Mouse (Mus musculus) urinary bladder, postnatal 25 days (tissue): ENCODE measurements around the gene Cox7b2.
A peak's percentile ranks its signal among the peaks of the same experiment; 100 is the strongest.
"Not testable (repeated sequence)": the region's sequence is repeated elsewhere in the genome, so short reads cannot be mapped to it uniquely, and the experiment has no call there.

Experiments
- DNase-seq: peaks from one replicate; pipeline ENCODE4 v3.0.0; 2022; ENCODE audit warnings: low spot score

Cox7b2 gene

GRCm38 (mm10) chr5:71548079-71548478 lies at the start of gene Cox7b2:
Gene Cox7b2 (minus strand): TSS chr5:71548205.
- DNase-seq, result no peak

GRCm38 (mm10) chr5:71595321-71595720 lies 47.3 kb upstream of the Cox7b2 start:
- DNase-seq, result no peak

DNA sequence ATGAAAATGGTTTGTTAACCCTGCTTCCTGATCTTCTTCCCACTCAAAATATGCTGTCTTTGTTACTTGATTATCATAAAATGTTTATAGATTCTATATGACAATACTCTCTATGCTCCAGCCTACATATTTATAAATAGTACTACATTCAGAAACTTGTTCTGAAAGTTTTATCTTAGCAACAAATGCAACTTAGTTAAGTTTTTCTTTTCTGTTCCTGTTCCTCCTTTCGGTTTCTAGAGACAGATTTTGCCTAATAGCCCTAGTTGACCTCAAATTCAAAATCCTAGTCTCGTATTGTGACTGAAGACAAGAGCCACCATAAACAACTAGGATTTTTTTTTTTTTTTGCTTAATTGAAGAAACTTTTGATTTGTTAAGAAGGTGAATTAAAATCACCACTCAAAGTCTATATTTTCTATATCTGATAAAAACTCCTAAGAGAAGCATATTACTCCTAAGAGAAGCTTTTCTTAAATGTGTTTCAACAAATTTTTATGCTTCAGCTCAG lies 45.8 kb upstream of the Cox7b2 start:
- DNase-seq, result no peak

GRCm38 (mm10) chr5:71571646-71572237 lies 23.7 kb upstream of the Cox7b2 start:
- DNase-seq, result no peak

- no peak for DNase-seq
Measured at GRCm38 (mm10) chr5:71545554-71545953, 2.5 kb downstream of the Cox7b2 start.

GRCm38 (mm10) chr5:71525486-71525885 lies 22.5 kb downstream of the Cox7b2 start:
- not testable (repeated sequence) for DNase-seq

DNA sequence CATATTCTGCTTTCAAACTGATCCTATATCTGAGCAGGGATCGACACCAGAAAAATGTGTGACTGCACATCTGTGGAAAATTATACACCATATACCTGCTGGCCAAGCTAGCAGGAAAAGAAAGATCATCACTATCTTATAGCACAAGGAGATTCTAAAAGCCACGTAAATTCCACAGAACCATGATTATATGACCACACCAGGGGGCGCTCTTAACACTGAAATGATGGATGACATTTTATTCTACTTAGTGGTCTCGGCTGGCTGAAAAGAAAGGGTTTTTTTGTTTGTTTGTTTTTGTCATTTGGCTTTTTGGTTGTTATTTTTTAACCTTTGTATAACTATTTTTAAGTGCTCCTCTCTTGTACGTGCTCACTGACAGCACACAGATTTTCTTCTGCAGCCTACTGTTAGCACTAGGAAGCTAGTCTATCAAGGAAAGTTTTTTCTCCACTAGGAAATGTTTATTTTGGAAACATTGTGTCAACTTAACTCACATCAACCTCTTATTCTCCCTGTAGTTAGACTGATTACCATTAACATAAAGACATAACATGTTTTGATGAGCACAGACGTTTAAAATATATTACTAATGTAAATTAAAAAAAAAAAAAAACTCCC lies 45.8 kb downstream of the Cox7b2 start:
- DNase-seq, result peak; percentile 43

DNA sequence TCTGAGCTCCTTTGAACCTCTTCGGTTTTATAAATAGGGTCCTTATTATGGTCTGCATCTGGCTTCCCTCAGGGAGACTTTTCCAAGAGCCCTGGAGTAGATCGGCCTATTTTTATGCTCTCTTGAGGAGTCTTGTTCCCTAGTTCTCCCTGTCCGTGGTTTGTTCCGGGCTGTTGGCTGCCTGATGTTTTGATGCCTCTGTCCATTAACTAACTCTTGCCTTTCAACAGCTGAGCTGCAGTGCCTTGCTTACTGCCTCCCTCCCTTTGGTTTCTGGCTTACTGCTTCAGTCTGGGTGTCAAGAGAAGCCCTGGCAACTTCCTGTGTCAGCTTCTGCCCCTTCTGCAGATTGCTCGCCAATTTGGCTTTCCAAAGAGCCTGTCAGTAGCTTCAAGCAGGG lies 52.4 kb downstream of the Cox7b2 start:
- DNase-seq, result no peak

DNA sequence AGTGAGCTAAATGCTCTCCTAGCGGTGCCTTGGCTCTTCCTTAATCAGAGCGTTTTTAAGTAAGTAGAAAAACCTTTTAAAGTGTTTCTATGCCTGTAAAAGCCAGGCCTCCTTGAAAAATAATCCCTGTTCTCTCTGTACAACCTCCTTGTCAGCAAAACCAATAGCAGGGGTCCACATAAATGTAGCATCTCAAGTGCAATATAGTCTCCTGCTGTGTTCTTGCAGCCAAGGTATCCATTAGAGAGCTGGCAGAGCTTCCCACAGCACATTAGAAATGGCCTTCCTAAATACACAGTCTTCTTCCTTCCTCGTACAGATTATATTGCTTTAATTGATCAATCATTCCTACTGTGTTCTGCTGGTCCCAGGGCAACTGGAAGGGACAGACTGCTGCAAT lies 91.0 kb downstream of the Cox7b2 start:
- DNase-seq, result no peak

- no peak for DNase-seq
Measured at GRCm38 (mm10) chr5:71440174-71440573, 107.8 kb downstream of the Cox7b2 start.
